Mouse (Mus musculus) stomach, postnatal 0 days (tissue): ENCODE results near the gene Slc38a5.

ENCODE experiments used
- CTCF ChIP-seq: IDR thresholded peaks from 2 replicates; pipeline ENCODE4 v1.5.1; 2016; ENCODE audit warnings: antibody characterized with exemption, low read depth, mild to moderate bottlenecking, moderate library complexity
- EP300 ChIP-seq: optimal IDR thresholded peaks from 2 replicates; pipeline ENCODE3; 2016; ENCODE audit warnings: antibody characterized with exemption

- TF ChIP-seq CTCF (no peak), EP300 (no peak)
These were observed 38.4 kb downstream of the Slc38a5 start for GRCm38 (mm10) chrX:8309302-8309701.
